Mouse (Mus musculus) neural tube, embryonic 11.5 days (tissue): ENCODE results near the gene Jdp2. TPM values are rescaled to one million over a fixed set of nuclear protein-coding genes. Genes with fewer than 3 reads are reported as not detected.

ENCODE experiments used
- ATAC-seq: fragments of 200-750 bp; cut with Nextera tagmentation; 2 replicates; pipeline ENCODE4 v1.8.0; 2017; ENCODE audit warnings: moderate number of reproducible peaks, mild to moderate bottlenecking, moderate TSS enrichment, moderate library complexity; ENCODE audit not compliant: insufficient read depth, low FRiP score, low TSS enrichment
- DNase-seq: peaks from one replicate; pipeline ENCODE4 v3.0.0-alpha.2; 2015; ENCODE audit warnings: low spot score
- H3K27ac ChIP-seq: fragments of 300-500 bp; sonication (generic); 2 replicates; pipeline ENCODE4 v1.5.1; 2014; ENCODE audit warnings: low read depth, mild to moderate bottlenecking, low read length
- H3K27me3 ChIP-seq: fragments of 300-500 bp; sonication (generic); 2 replicates; pipeline ENCODE4 v1.6.1; 2014; ENCODE audit warnings: mild to moderate bottlenecking, low read length, mixed read lengths; ENCODE audit not compliant: control insufficient read depth, insufficient read depth
- H3K36me3 ChIP-seq: fragments of 300-500 bp; sonication (generic); 2 replicates; pipeline ENCODE4 v1.6.1; 2014; ENCODE audit warnings: mild to moderate bottlenecking, low read length, moderate library complexity, mixed read lengths; ENCODE audit not compliant: control insufficient read depth, insufficient read depth
- H3K4me1 ChIP-seq: fragments of 300-500 bp; sonication (generic); 2 replicates; pipeline ENCODE4 v1.6.1; 2014; ENCODE audit warnings: low read length, mixed read lengths; ENCODE audit not compliant: control insufficient read depth, insufficient read depth
- H3K4me2 ChIP-seq: fragments of 300-500 bp; sonication (generic); 2 replicates; pipeline ENCODE4 v1.6.1; 2014; ENCODE audit warnings: low read depth, mild to moderate bottlenecking, moderate library complexity
- H3K4me3 ChIP-seq: fragments of 300-500 bp; sonication (generic); 2 replicates; pipeline ENCODE4 v1.5.1; 2014; ENCODE audit warnings: low read depth, low read length
- H3K9ac ChIP-seq: fragments of 300-500 bp; sonication (generic); 2 replicates; pipeline ENCODE4 v1.6.1; 2014; ENCODE audit warnings: mild to moderate bottlenecking, low read length
- H3K9me3 ChIP-seq: fragments of 300-500 bp; sonication (generic); 2 replicates; pipeline ENCODE4 v1.6.1; 2016; ENCODE audit warnings: low read length; ENCODE audit not compliant: control insufficient read depth
- WGBS: fragments of 180-500 bp; shearing (Covaris S2); extraction: QIAGEN DNeasy Blood & Tissue Kit; methylation state at CpG from one replicate; pipeline ENCODE4 v1.1.7; 2014; 5-methylcytosine and 5-hydroxymethylcytosine counted together
- polyA plus RNA-seq: library from polyadenylated mRNA; unstranded; fragments of >200 nt; fragmentation: Nextera tagmentation; extraction: Ambion mirVana; gene quantifications from 2 replicates; pipeline ENCODE4 v1.2.1, GENCODE M21; 2014

Gene Jdp2
- polyA plus RNA-seq, 1 experiment from 2014 or later = 0.69 TPM

GRCm38 (mm10) chr12:85604301-85604998, 5.6 kb downstream of the Jdp2 start:
- H3K4me2 ChIP-seq = no peak overlapping the region
- no peak overlapping the region for H3K4me3 ChIP-seq
- H3K9ac ChIP-seq = no peak overlapping the region
- DNase-seq = no peak
- no peaks in the 10 kb centered on the region for H3K27me3 ChIP-seq
- no peak for ATAC-seq
- peaks cover 11% of the 10 kb centered on the region for H3K4me1 ChIP-seq
- H3K9me3 ChIP-seq = no peaks in the 10 kb centered on the region
- H3K27ac ChIP-seq = no peak overlapping the region
- 74% methylated on average over 9 of the region's 9 CpGs for WGBS
- no peaks in the 10 kb centered on the region; the same call in 1 of the 2 replicates for H3K36me3 ChIP-seq

GRCm38 (mm10) chr12:85607519-85608449, 9.0 kb downstream of the Jdp2 start:
- no peak overlapping the region for H3K27ac ChIP-seq
- H3K4me2 ChIP-seq = no peak overlapping the region
- no peak overlapping the region for H3K4me3 ChIP-seq
- ATAC-seq = no peak
- no peak overlapping the region for H3K9ac ChIP-seq
- H3K4me1 ChIP-seq = peaks cover 3% of the 10 kb centered on the region; the same call in 1 of the 2 replicates
- no peak for DNase-seq
- H3K27me3 ChIP-seq = no peaks in the 10 kb centered on the region
- H3K9me3 ChIP-seq = no peaks in the 10 kb centered on the region
- 81% methylated on average over 14 of the region's 14 CpGs for WGBS
- H3K36me3 ChIP-seq = no peaks in the 10 kb centered on the region; the same call in 1 of the 2 replicates

DNA sequence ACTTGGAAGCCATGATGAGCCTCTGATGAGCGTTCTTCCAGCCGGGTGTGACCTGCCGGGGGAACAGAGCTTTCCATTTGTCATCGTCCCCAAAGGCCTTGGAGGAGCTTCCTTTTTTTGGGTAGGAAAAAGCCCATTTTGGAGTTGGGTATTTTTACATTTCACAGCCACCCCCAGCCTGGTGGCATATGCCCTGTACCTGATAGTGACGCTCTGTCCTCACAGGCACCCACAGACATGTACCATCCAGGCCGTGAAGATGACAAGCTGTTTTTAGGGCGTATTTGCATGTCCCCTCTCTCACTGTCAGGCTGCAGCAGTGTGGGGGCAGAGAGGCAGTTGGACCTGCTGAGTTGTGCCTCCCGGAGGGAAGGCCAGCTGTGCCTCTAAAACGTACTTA, 11.3 kb downstream of the Jdp2 start:
- WGBS = 74% methylated on average over 9 of the region's 9 CpGs
- H3K4me2 ChIP-seq = no peak overlapping the region
- H3K36me3 ChIP-seq = no peaks in the 10 kb centered on the region; the same call in 1 of the 2 replicates
- H3K27ac ChIP-seq = no peak overlapping the region
- no peaks in the 10 kb centered on the region for H3K27me3 ChIP-seq
- no peak overlapping the region for H3K4me3 ChIP-seq
- DNase-seq = no peak
- no peak overlapping the region for H3K9ac ChIP-seq
- H3K9me3 ChIP-seq = no peaks in the 10 kb centered on the region
- no peak for ATAC-seq
- H3K4me1 ChIP-seq = no peaks in the 10 kb centered on the region

DNA sequence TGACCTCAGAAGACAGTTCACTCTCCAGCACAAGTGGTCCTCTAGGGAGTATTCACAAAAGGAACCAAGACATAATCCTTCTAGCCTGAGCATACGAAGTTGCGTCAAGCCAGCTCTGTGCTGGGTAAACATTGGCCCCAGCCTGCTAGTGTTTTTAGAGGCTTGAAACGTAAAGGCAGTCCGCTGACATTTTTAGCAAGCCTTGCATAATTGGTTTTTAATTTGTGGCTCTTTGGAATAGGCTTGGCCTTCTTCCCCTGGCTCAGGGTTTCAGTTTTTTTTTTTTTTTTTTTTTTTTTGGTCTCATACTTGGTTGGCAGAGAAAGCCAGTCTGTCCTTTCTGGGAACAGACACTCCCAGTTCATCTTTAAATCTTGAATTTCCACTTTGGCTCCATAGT, 15.3 kb downstream of the Jdp2 start:
- Histone ChIP-seq H3K9ac (no peak overlapping the region), H3K4me3 (no peak overlapping the region)
- 74% methylated on average over 4 of the region's 4 CpGs for WGBS

DNA sequence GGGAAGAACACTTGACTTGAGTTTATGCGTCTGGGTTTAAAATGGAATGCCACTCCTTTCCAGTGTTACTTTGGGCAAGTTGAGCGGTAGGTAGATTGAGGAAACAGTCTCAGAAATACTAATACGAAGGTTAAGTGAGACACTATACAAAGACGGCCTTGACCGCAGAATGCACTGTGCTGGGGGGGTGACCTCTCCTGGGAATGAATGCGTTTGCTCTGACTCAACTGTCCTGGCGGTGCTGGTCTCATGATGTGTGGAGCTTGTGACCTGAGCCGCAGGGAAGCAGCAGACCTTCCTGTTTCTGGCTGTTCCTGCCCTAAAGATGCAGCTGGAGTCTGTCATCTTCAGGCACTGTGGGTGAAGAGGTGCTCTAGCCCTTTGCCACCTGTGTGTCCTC, 16.7 kb downstream of the Jdp2 start:
- ATAC-seq = no peak

More for the DNA sequence above, 15.3 kb downstream of the Jdp2 start:
- Histone ChIP-seq H3K9me3 (no peaks in the 10 kb centered on the region), H3K27ac (no peak overlapping the region), H3K27me3 (no peaks in the 10 kb centered on the region), H3K4me2 (no peak overlapping the region), H3K4me1 (no peaks in the 10 kb centered on the region; the same call in 1 of the 2 replicates), H3K36me3 (no peaks in the 10 kb centered on the region; the same call in 1 of the 2 replicates)
- DNase-seq = no peak
- no peak for ATAC-seq

DNA sequence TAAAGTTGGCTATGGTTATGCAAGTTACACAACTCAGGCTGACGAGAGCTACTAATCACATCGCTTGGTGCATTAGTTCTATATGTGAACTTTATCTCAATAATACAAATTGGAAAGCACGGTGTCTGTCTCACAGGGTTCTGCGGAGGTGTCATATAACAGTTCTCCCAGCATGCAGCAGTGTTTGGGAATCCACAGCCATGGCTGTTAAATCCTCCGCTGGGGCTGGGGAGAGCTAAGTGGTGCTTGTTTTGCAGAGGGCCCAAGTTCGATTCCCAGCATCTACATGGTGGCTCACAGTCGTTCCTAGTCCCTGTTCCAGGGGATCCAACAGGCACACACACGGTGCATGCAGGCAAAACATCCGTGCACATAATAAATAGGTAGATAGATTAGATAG, 19.1 kb downstream of the Jdp2 start:
- Histone ChIP-seq H3K4me2 (no peak overlapping the region), H3K4me3 (no peak overlapping the region)
- no peak for ATAC-seq

More for the DNA sequence above, 16.7 kb downstream of the Jdp2 start:
- Histone ChIP-seq H3K4me3 (no peak overlapping the region), H3K9ac (no peak overlapping the region), H3K36me3 (no peaks in the 10 kb centered on the region), H3K4me2 (no peak overlapping the region), H3K9me3 (no peaks in the 10 kb centered on the region), H3K27me3 (no peaks in the 10 kb centered on the region), H3K4me1 (peaks cover 10% of the 10 kb centered on the region), H3K27ac (no peak overlapping the region)
- WGBS = 80% methylated on average over 8 of the region's 8 CpGs
- DNase-seq = no peak

DNA sequence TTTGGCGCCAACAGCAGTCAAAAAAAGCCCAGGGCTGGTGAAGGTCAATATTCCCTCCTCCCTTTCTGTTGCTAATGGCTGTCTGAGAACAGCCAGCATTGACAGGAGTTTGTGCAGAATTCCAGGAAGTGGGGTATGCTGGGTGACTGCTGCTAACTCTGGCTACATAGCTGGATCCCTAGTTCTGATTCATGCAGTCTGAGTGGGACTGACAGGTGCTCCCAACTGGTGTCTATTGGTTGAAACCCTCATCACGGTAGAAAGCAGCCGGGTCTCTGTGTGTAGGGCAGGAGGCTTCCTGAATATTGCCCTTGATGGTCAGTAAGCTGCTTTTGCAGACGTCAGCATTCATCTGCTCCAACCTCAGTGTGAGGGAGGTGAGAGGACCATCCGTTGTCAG, 19.6 kb downstream of the Jdp2 start:
- no peak for ATAC-seq
- Histone ChIP-seq H3K27ac (no peak overlapping the region; the same call in 1 of the 2 replicates), H3K27me3 (no peaks in the 10 kb centered on the region), H3K9ac (no peak overlapping the region), H3K4me2 (no peak overlapping the region), H3K4me1 (peaks cover 22% of the 10 kb centered on the region), H3K36me3 (no peaks in the 10 kb centered on the region), H3K9me3 (no peaks in the 10 kb centered on the region), H3K4me3 (no peak overlapping the region)
- no peak for DNase-seq
- 78% methylated on average over 5 of the region's 5 CpGs for WGBS

More for the DNA sequence above, 19.1 kb downstream of the Jdp2 start:
- Histone ChIP-seq H3K9ac (no peak overlapping the region), H3K36me3 (no peaks in the 10 kb centered on the region), H3K9me3 (no peaks in the 10 kb centered on the region), H3K4me1 (peaks cover 22% of the 10 kb centered on the region), H3K27ac (no peak overlapping the region), H3K27me3 (no peaks in the 10 kb centered on the region)
- DNase-seq = no peak
- 84% methylated on average over 9 of the region's 9 CpGs for WGBS

GRCm38 (mm10) chr12:85619283-85619897, 20.6 kb downstream of the Jdp2 start:
- peak overlapping the region; percentile 77 for H3K27ac ChIP-seq
- 72% methylated on average over 7 of the region's 7 CpGs for WGBS
- no peaks in the 10 kb centered on the region for H3K9me3 ChIP-seq
- no peaks in the 10 kb centered on the region for H3K27me3 ChIP-seq
- H3K4me3 ChIP-seq = no peak overlapping the region
- no peak overlapping the region for H3K4me2 ChIP-seq
- DNase-seq = no peak
- peaks cover 22% of the 10 kb centered on the region for H3K4me1 ChIP-seq
- ATAC-seq = no peak
- H3K36me3 ChIP-seq = no peaks in the 10 kb centered on the region
- H3K9ac ChIP-seq = no peak overlapping the region; the same call in 1 of the 2 replicates
